Mouse (Mus musculus) layer of hippocampus, postnatal 36 days (tissue): ENCODE measurements around the gene Serpinf2. TPM values are rescaled to one million over a fixed set of nuclear protein-coding genes. Genes with fewer than 3 reads are reported as not detected.
"Not testable (repeated sequence)": the region's sequence is repeated elsewhere in the genome, so short reads cannot be mapped to it uniquely, and the experiment has no call there.

Source experiments
- DNase-seq, 2 experiments: peaks; one replicate each; pipeline ENCODE4 v3.0.0; 2022
- total RNA-seq, 2 experiments: library from RNA; stranded (reverse); gene quantifications; 2 replicates each; pipeline ENCODE4 v1.2.3; 2021

Gene Serpinf2
- total RNA-seq, 2 experiments from 2014 or later, result 0.40 to 0.50 TPM

DNA sequence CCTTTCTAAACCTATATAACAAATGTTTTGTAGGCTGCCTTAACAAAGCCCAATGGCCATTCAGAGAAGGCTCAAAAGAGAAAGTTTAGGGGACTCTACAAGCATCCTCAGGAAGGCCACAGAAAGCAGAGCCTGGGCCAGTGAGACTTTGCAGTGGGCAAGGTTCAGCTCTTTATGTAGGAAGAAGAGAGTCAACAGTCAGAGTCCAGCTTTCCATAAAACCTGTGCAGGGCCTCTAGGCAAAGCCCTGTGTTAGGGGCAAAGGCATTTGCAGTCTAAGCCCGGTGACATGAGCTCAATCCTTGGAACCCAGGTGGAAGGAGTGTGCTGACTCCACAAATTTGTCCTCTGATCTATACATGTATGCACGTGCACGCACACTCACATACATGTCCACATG, 14.9 kb downstream of the Serpinf2 start:
- no peak for DNase-seq

DNA sequence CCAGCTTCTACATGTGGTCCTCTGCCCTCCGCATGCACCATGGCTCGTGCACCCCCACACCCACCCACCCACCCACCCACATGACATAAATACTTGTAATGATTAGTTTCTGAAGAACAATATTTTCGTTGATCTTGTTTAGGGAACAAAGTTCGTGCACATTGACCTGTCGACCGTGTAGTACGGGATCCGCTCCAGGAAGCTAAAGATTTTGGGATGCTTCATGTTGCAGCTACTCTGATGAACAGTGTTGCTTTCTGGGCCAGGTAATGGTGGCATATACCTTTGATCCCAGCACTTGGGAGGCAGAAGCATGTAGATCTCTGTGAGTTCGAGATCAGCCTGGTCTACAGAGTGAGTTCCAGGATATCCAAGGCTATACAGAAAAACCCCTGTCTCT, 15.4 kb downstream of the Serpinf2 start:
- DNase-seq, result no peak

DNA sequence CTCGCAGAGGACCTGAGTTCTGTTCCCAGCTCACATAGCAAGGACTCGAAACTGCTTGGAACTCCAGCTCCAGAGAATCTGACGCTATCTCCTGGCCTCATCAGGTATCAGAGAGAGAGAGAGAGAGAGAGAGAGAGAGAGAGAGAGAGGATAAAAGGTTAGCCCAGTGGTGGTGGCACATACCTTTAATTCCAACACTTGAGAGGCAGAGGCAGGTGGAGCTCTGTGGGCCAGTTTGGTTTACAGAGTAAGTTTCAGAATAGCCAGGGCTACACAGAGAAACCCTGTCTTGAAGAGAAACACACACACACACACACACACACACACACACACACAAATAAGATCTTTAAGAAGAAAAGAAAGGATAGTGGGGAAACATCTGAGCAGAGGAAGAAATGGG, 16.3 kb downstream of the Serpinf2 start:
- no peak for DNase-seq

DNA sequence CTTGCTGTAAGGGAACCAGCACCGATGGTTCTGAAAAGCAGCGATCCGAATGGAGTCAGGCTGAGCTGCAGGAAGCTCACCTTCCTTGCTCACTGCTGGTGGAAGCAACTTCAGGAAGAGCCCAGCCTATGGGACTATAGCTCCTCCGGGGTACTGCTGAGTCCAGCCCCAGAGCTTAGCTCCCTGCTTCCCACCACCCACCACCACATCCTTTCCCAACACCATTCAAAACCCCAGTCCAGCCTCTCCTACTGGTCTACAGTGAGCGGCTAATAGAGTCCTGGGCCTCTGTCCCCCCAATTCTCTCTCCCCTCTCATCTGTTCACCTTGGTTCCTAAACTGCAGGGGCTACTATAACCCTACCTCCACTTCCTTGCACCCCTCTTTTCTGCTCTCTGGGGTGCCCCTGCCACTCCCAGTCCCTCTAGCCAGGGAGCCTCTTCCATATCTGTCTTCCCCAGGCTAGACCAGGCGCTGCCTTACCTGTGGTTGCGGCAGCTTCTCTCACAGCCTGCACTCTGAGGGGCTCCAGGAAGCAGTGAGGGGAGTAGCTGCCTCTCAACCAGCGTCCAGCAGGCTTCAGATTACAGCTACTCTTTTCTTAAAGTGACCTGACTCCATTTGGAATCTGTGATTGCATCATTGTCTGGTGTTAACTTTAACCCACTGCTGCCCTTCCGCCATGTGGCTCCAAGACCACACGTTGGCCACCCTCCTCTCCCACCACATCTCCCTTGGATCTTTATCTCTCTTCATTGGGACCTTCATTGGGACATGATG, 17.2 kb downstream of the Serpinf2 start, which contains the start of gene Serpinf1:
Gene Serpinf1 (minus strand): TSS at position 689 of the 780 bp plus-strand sequence.
- no peak for DNase-seq

DNA sequence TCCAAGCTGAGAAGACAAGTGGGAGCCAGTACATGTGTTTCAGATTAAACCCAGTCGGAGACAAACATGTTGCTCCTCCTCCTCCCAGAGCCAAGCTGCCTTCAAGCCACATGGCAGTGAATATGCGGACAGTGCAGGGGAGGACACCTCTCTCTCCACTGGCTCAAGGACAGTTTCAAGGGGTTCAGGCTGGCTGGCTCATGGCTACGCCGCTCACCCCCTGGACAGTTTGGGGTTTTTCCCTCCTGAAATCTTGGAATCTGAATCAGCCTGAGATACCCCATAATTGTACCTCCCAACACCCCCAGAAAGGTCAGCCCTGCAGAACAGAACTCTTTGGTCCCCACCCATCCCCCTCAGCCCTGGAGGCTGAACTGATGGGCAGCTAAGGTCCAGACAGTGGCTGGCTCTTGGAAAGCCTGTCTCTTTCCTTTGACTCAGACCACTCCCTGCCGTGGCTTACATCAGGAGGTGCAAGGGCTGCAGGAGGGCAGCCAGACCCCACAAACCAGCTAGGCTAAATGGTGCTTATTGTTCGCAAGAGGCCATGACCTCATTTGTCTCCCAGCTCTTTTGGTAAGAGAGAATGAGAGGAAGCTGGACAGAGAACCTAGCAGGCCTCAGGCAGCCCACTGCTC, 17.9 kb downstream of the Serpinf2 start:
- no peak for DNase-seq

DNA sequence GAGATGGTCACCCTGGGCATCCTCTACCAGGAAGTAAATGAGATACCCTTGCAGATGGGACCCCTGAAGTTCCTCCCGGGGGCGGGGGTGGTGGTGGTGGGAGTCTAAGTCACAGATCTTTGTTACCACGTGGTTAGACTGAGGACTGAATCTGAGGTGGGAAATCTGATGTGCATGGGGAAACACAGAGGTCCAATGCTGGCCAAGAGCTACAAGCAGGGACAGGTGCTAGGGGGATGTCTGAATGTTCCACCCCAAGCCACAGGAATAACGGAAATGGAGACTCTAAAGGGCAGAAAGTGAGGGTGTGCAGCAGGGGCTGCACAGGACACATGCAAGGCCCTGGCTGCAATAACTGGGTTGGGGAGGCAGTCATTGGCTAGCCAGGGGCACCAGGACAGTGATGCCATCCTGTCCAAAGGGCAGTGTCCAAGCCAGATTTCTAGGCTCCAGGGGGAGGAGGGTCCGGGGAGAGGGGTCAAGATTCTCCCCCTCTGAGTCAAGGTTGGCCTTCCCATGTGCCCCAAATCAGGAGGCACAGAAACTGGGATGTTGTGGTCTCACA, 18.5 kb downstream of the Serpinf2 start:
- no peak for DNase-seq

DNA sequence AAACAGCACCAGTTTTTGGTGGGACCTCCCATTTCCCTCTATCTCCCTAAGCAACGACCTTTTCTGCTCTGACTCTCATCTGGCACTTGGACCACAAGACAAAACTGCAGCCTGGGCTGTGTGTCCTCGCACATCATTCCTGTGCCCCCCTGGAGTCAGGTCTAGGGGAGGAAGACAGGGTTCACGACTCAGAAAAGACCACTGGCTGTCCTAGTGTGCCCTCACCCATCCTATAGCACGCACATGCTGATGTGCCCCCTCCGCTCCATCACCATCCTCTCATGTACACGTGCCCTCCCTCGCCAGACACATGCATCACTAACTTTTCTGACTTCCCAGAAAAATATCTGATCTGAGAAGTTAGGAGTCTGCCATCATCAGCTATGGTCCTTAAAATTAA, 19.4 kb downstream of the Serpinf2 start:
- DNase-seq, result no peak

DNA sequence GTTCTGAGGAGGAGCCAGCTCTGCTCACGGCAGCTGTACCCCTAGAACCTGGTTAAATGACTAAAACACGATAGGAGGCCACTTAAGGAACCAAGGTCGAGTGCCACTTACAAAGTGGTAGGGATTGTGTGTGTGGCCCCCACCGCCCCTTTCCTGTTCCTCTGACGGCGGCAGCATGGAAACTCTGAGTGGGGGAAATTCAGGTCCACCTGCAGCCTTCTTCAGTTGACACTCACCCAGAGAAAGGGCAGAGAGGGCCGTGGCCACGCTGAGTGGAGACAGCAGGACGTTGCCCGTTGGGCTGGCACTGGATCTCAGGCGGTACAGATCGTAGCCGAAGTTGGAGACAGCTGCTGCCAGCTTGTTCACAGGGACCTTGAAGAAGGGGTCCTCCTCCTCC, 23.4 kb downstream of the Serpinf2 start:
- no peak for DNase-seq

DNA sequence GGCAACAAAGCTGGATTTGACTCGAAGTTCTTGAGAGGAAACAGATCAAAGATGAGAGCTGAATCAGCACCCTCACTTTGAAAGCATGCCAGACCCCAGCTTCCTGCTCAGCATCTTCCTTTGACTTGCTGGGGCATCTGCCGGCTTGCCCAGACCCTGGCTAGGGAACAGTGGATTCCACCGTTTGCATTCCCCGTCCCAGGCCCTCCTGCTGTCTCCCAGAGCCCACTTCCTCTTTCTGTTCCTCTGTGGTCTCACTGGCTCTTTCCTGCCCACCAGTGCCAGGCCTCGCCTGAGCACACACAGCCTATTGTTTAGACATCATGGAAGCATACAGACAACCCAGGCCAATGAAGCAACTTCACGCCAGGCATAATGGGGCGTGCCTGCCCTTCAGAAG, 24.3 kb downstream of the Serpinf2 start:
- DNase-seq, result no peak

DNA sequence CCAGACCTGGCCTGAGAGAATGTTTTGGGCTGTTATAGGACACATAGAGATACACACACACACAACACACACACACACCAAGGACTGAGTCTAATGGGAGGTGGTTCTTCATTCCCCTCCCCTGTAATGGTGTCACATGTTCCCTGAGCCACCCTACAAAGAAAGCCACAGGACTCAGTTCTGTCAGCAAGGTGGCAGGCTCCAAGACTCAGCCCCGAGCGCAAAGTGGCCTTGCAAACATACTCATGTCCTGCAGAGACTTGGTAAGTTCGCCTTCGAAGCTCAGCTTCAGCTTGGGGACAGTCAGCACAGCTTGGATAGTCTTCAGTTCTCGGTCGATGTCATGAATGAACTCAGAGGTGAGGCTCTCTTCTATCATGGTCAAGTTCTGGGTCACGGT, 28.8 kb downstream of the Serpinf2 start:
- no peak for DNase-seq

DNA sequence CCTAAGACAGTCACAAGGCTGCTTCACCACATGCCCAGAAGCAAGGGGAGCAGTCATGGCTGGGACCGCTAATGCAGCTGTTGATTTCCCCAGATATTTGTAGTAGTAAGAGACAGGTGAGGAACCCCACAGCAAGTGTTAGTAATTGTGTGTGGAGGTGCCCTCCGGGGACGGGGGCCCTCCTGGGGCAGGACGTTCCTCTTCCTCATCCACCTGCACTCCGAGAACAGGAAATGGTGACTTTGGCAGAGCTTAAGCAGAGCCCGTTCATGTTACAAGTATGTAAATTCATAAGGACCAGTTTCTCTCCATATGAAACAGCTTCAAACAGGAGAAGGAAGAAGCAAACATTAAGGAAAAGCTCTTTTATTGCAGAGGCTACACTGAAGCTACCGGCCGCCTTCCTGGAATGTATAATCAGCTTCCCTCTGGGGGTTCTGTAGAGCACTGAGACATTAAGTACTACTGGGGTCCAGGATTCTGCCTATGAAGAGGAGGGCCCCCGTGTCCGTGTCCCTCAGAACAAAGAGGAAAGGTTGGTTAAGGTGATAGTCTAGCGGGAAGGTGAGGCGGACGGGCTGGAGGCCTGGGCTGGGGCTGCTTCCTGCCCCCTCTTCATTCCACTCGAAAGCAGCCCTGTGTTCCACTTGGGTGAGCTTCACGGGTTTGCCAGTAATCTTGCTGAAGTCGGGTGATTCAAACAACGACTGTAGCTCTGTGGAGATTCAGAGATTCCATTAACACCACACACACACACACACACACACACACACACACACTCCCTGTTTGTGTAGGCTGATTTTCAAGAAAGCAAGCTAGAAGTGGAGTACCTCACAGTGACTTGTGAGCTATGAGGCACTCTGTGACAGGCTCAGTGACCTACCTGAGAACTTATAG, 29.5 kb downstream of the Serpinf2 start:
- DNase-seq, result no peak

DNA sequence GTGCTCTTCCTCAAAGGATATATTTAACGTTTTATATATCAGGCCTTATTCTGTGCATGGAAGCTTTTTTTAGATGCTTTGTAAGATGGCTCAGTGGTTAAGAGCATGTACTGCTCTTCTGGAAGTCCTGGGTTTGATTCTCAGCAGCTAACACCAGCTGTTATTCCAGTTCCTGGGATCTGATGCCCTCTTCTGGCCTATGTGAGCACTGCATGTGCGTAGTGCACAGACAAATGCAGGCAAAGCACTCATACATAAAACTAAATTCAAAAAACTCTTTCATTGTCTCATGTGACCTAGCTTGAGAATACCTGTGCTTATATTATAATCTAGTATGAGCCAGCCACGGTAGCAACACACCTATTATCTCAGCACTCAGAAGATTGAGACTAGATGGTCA, 32.5 kb downstream of the Serpinf2 start:
- DNase-seq, result no peak

DNA sequence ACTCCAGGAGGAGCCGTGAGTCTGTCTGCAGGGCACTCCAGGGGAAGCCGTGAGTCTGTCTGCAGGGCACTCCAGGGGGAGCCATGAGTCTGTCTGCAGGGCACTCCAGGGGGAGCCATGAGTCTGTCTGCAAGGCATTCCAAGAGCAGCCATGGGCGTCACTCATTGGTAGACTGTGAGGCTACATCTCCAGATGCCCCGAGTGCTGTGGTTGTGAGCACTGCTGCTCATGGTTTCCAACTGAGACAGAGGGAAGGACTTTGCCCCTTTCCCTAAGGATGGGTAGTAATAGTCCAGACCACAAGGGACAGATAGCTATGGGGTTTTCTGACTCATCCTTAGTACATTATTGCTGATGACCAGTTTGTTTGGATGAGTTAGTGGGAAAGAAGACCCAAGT, 33.3 kb downstream of the Serpinf2 start:
- DNase-seq, result no peak

DNA sequence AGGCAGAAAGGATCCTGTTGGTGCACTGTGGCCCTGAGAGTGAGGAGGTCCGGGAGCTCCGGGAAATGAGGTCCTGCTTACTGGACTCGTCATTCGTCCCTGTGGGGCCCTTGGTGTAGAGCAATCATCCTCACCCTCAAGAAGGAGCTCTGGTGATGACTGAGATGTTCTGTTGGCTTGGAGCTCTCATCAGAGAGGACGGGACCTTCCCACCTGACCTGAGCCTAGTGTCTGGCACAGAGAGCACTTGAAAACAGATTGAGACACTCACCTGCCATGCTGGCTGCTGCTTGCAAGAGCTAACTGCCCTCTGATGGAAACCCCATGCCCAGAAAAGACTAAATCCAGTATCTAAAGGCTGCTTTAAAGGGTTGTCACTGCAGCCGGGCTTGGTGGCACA, 34.6 kb downstream of the Serpinf2 start:
- no peak for DNase-seq

DNA sequence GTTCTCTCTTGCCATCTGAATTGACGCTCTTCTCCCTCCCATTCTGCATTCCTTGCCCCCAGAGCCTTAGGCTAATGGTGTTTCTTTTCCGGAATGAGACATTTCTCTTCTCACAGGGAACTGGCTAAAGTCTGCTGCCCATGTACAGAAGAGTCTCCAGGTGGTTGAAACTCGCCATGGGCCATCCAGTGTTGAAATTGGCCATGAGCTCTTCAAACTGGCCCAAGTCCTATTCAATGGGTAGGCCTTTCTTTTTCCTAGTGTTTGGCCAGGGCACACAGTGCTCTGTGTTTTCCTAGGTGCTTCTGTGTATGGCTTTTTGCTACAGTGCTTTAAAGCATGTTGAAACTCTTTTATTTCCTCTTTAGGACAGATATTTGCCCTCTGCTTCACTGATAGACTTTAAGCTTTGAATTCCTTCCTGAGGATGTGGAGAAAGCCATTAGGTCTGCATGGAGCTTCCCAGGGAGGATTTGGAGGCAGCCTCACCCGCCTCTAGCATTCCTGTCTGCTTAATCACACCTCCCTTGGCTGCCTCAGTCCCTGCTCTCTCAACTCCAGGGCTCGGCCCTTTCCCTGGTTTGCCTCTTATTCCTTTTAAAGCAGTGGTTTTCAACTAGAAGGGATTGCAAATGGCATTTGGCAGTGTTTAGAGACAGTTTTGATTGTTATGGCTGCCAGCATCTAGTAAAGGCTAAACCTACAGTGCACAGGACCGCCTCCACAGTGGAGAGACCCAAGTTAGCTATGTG, 35.9 kb downstream of the Serpinf2 start:
- no peak for DNase-seq

DNA sequence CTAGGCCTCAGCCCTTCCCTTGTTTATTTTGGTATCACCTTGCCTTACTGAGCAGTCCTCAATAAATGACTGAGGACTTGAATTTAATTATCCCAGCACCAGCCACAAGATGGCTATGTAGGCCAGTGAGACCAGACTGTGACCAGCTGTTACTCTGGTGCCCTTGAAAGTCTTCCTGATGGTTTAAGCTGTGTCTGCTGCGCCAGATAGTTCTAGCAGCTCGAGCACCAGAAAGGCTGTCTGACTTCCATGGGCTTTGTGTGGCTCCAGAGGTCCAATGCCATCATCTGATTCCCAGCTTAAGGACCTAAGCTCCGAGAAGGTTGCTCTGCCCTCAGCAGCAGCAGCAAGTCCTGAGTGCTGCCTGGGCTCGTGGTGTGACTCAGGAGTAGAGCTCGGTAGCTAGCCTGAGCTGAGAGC, 37.1 kb downstream of the Serpinf2 start:
- DNase-seq, result peak; percentile 32 to 46

DNA sequence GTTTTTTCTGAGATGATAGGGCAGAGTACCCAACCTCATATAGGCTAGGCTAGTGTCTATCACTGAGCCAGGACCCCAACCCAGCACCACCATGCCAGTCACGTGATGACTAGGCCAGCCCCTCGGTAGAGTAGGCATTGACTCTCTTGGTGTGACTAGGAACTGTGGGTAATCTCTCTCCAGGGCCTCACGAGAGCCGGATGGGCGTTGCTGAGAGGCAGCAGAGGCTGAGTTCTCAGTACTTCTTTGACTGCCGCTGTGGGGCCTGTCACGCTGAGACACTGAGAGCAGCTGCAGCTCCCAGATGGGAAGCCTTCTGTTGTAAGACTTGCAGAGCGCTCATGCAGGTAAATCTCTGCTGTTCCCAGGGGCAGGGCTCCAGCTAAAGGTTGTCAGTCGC, 39.3 kb downstream of the Serpinf2 start:
- DNase-seq, result no peak

DNA sequence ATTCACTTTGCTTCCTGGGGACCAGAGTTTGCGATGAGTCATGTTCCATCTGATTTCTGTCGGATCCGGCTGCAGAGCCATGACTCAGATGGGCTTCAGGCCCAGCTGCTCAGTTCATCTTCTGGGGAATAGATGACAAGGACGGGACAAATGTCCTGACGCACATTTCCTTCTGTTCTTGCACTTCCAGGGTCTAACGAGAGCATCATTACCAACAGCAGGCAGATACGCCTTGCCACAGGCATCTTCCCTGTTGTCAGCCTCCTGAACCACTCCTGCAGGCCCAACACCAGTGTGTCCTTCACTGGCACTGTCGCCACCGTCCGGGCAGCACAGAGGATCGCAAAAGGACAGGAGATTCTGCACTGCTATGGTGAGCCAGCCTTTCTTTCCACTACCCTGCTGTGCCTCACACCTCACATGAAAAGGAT, 40.0 kb downstream of the Serpinf2 start:
- DNase-seq, result peak; percentile 33 to 47

DNA sequence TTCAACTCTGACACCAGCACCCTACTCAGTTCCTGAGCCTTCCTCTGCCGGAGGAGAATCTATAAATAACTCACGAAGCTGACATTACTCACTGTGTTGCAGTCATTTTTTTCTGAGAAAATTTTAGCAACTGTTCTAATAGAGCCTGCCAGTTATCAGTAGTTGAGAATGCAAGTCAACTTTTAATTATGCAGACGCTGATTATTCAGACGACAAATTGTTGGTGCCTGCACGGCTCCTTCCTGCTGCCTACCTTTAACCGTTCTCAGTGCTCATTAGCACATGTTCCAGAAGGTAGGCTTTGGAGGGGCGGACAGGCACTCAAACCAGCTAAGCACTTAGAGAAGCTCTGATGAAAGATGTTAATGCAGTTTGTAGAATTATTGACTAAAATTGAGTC, 41.9 kb downstream of the Serpinf2 start:
- DNase-seq, result peak in 1 of 2 experiments; percentile 33

DNA sequence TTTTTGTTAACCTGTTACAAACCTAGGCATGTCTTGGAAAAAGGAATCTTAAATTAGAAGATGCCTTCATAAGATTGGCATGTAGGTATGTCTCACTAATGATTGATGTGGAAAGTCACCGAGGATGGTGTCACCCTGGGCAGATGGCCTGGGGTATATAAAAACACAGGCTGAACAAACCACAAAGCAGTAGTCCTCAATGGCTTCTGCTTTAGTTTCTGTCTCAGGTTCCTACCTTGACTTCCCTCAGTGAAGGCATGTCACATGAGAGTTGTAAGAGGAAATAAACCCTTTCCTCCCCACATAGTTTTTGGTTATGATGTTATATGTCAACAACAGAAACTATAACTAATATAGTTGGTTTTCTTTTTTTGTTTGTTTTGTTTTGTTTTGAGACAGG, 43.8 kb downstream of the Serpinf2 start:
- DNase-seq, result no peak

DNA sequence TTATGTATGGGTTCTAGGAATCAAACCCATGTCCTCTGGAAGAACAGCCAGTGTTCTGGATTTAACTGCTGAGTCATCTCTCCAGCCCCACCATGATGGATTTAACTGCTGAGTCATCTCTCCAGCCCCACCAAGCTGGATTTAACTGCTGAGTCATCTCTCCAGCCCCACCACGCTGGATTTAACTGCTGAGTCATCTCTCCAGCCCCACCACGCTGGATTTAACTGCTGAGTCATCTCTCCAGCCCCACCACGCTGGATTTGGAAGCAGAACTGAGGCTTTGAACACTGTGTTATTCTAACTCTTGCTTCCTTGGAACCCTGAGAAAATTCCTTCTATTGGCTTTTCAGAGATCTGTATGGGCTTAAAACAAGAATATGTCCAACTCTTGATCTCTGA, 55.9 kb downstream of the Serpinf2 start:
- DNase-seq, result not testable (repeated sequence)
